Mouse (Mus musculus) forebrain, embryonic 11.5 days (tissue): Measurements from ENCODE around the gene Gm17304. TPM values are rescaled to one million over a fixed set of nuclear protein-coding genes. Genes with fewer than 3 reads are reported as not detected.

Experiments used
- ATAC-seq: fragments of 200-750 bp; cut with Nextera tagmentation; replicated peaks from 2 replicates; pipeline ENCODE4 v1.8.0; 2017; ENCODE audit warnings: moderate TSS enrichment; ENCODE audit not compliant: low FRiP score
- DNase-seq: peaks from one replicate; pipeline ENCODE4 v3.0.0-alpha.2; 2017; ENCODE audit warnings: low spot score
- H3K27ac ChIP-seq: fragments of 300-500 bp; sonication (generic); 2 replicates; pipeline ENCODE4 v1.5.1; 2014; ENCODE audit warnings: low read depth, low read length
- H3K27me3 ChIP-seq: fragments of 300-500 bp; sonication (generic); 2 replicates; pipeline ENCODE4 v1.6.1; 2014; ENCODE audit warnings: mild to moderate bottlenecking, low read length, mixed read lengths; ENCODE audit not compliant: control insufficient read depth, insufficient read depth
- H3K36me3 ChIP-seq: fragments of 300-500 bp; sonication (generic); 2 replicates; pipeline ENCODE4 v1.6.1; 2014; ENCODE audit warnings: mild to moderate bottlenecking, low read length, moderate library complexity, mixed read lengths; ENCODE audit not compliant: control insufficient read depth, insufficient read depth
- H3K4me1 ChIP-seq: fragments of 300-500 bp; sonication (generic); replicated peaks from 2 replicates; pipeline ENCODE4 v1.6.1; 2014; ENCODE audit warnings: low read length, mixed read lengths; ENCODE audit not compliant: control insufficient read depth, insufficient read depth
- H3K4me2 ChIP-seq: fragments of 300-500 bp; sonication (generic); 2 replicates; pipeline ENCODE4 v1.6.1; 2014; ENCODE audit warnings: low read depth, mild to moderate bottlenecking, low read length, moderate library complexity, mixed read lengths; ENCODE audit not compliant: severe bottlenecking
- H3K4me3 ChIP-seq: fragments of 300-500 bp; sonication (generic); 2 replicates; pipeline ENCODE4 v1.5.1; 2014; ENCODE audit warnings: low read depth, low read length
- H3K9ac ChIP-seq: fragments of 300-500 bp; sonication (generic); 2 replicates; pipeline ENCODE4 v1.6.1; 2014; ENCODE audit warnings: low read length
- H3K9me3 ChIP-seq: fragments of 300-500 bp; sonication (generic); 2 replicates; pipeline ENCODE4 v1.6.1; 2016; ENCODE audit warnings: low read length, mixed read lengths; ENCODE audit not compliant: control insufficient read depth
- WGBS: fragments of 180-500 bp; shearing (Covaris S2); extraction: QIAGEN DNeasy Blood & Tissue Kit; methylation state at CpG from one replicate; pipeline ENCODE4 v1.1.7; 2014; 5-methylcytosine and 5-hydroxymethylcytosine counted together
- polyA plus RNA-seq: library from polyadenylated mRNA; unstranded; fragments of >200 nt; fragmentation: Nextera tagmentation; extraction: Ambion mirVana; gene quantifications from 2 replicates; pipeline ENCODE4 v1.2.1, GENCODE M21; 2014

Gm17304 gene
- not detected in 2 replicates for polyA plus RNA-seq

DNA sequence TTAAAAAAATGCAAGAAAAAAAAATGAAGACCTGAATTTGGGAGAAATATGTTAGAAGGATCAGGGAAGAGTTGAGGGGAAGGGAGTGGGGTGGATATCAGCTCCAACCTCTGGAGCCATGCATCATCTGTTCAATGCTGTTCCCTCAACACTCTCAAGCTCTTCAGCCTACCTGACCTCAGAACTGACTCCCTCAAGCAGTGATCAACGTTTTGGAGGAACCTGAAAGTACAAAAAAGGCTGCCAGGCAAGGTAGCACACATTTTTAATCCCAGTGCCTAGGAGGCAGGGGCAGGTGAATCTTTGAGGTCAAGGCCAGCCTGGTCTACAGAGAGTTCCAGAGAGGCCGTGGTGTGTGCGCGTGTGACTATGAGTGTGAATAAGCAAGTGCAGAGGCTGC is at the start of gene Gm17304:
Gene Gm17304, plus strand, starts transcription at position 301 of the 400 bp plus-strand sequence.
- no peak for ATAC-seq

DNA sequence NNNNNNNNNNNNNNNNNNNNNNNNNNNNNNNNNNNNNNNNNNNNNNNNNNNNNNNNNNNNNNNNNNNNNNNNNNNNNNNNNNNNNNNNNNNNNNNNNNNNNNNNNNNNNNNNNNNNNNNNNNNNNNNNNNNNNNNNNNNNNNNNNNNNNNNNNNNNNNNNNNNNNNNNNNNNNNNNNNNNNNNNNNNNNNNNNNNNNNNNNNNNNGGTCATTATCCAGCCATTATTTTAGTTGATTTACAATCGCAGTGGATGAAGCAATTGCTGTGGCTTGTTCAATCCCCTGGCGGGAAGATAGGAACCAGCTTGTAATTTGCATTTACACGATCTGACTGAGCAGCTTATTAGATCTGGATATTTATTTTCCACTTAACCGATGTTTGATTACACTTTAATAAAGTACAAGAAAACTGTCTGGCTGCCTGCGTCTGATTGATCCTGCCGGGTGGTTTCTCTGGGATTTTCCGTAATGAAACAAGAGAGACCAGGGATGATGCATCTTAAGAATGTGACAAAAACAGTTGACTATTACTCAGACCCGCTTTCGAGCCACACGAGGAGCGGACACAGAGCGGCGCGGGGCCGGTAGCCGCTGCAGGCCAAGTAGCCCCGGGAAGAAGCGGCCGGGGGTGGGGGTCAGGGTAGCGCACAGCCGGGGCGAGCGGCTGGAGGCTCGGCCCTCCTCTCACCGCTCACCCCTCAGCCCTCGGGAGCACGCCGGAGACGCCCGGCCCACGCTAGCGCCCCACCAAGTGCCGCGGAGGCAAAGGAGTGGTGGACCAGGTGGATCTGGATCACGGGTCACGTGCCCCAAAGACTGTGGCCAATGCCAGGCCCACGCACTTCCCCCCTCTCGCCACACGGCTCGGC is 48.0 kb upstream of the Gm17304 start:
- Histone ChIP-seq H3K4me2 (peak overlapping the region; percentile 57), H3K9ac (peak overlapping the region; percentile 29), H3K27me3 (peaks cover 82% of the 10 kb centered on the region), H3K4me1 (peaks cover 24% of the 10 kb centered on the region), H3K9me3 (no peaks in the 10 kb centered on the region), H3K4me3 (peak overlapping the region; percentile 21), H3K27ac (no peak overlapping the region), H3K36me3 (no peaks in the 10 kb centered on the region)
- ATAC-seq (peak; percentile 25; the same call in 1 of the 2 replicates), DNase-seq (peak; percentile 58)
- 4% methylated on average over 40 of the region's 40 CpGs for WGBS

More for the DNA sequence above, at the start of gene Gm17304:
- Histone ChIP-seq H3K4me2 (no peak within 1 kb of the TSS), H3K4me1 (no peaks in the 10 kb centered on the region), H3K36me3 (peaks cover 2% of the 10 kb centered on the region; the same call in 1 of the 2 replicates), H3K9ac (no peak within 1 kb of the TSS), H3K4me3 (no peak within 1 kb of the TSS), H3K27ac (no peak within 1 kb of the TSS), H3K9me3 (no peaks in the 10 kb centered on the region), H3K27me3 (no peaks in the 10 kb centered on the region)
- DNase-seq: no peak
- WGBS: 89% methylated on average over 4 of the region's 4 CpGs

DNA sequence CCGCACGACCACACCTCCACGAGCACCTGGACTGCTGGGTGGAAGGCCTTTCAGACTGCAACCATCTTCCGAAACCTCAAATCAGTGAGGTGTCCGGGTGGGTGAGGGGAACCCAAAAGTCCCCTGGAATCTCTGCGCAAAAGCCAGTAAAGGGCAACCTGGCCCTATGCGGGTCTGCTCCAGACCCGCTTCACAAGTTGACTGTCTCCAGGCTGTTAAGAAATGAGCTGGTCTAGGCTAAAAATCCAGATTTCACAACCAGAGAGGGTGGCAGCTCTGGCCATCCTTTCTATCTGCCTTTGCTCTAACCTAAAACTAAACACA is 47.4 kb upstream of the Gm17304 start:
- ATAC-seq (no peak), DNase-seq (no peak)
- Histone ChIP-seq H3K27ac (no peak overlapping the region), H3K4me3 (peak overlapping the region; percentile 21; the same call in 1 of the 2 replicates), H3K9ac (no peak overlapping the region; the same call in 1 of the 2 replicates), H3K4me2 (peak overlapping the region; percentile 57), H3K36me3 (no peaks in the 10 kb centered on the region), H3K9me3 (no peaks in the 10 kb centered on the region), H3K4me1 (peaks cover 27% of the 10 kb centered on the region), H3K27me3 (peaks cover 87% of the 10 kb centered on the region)
- 11% methylated on average over 8 of the region's 8 CpGs for WGBS

DNA sequence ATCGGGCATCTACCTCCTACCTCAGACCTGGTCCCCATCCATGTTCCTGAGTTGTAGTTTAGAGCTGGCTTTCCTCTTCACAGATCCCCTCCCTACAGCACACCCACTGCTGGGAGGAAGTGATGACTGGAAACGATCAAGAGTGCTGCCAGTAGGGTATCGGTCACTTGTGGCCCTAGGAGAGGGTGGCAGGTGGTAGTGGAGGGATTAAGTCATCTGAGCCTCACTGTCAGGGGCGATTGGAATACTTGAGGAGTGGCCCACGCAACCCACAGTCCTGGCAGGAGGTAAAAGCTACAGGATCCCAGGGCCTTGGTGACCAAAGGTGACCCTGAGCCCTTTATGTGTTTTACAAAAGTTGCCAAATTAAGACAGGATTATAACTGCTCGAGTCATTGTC is 42.9 kb upstream of the Gm17304 start:
- H3K27ac ChIP-seq: no peak overlapping the region
- no peak overlapping the region for H3K9ac ChIP-seq
- no peaks in the 10 kb centered on the region for H3K36me3 ChIP-seq
- DNase-seq: no peak
- no peak overlapping the region for H3K4me3 ChIP-seq
- H3K4me2 ChIP-seq: no peak overlapping the region
- peaks cover 11% of the 10 kb centered on the region; the same call in 1 of the 2 replicates for H3K4me1 ChIP-seq
- WGBS: 8% methylated on average over 6 of the region's 6 CpGs
- H3K9me3 ChIP-seq: no peaks in the 10 kb centered on the region
- peak; percentile 53; the same call in 1 of the 2 replicates for ATAC-seq
- H3K27me3 ChIP-seq: peaks cover 90% of the 10 kb centered on the region

DNA sequence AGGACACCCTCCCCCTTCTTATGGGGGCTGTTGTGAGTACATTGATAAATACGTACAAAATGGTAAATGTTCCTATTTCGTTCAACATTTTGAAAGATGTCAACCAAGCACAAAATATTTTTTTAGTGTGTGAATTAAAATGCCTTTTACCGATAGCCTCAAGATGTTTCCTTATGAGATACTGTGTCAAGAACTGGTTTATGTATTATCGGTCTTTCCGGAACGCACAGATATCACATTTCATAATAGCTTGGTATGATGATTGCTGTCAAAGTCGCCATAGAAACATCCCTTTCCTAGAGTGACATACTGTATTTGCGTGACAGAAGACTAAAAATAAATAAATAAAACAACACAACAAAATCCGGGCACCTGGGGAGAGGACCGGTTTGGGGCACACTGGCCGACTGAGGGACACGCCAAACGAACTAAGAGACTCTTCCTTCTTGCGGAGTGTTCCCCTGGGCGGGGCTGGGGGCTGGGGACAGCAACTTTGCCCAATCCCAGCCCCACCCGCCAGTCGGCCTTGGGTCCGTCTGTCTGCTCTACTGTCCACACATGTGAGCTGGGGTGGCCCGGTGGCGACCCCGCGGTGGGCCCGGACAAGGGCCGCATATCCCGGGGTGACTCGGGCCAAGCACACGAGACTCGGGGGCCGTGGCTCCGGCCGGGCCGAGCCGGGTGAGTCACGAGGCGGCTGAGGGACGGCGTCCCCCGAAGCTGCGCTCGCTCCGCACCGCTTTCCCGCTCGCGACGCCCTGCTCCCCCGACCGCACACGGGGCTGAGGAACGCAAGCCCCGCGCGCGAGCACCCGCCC is 34.9 kb upstream of the Gm17304 start:
- peaks cover 9% of the 10 kb centered on the region; the same call in 1 of the 2 replicates for H3K4me1 ChIP-seq
- no peaks in the 10 kb centered on the region for H3K36me3 ChIP-seq
- peak; percentile 58 for ATAC-seq
- peak overlapping the region; percentile 99 for H3K4me2 ChIP-seq
- 6% methylated on average over 50 of the region's 55 CpGs for WGBS
- peak overlapping the region; percentile 62 for H3K9ac ChIP-seq
- peak; percentile 72 for DNase-seq
- H3K4me3 ChIP-seq: peak overlapping the region; percentile 54
- peak overlapping the region; percentile 31; the same call in 1 of the 2 replicates for H3K27ac ChIP-seq
- no peaks in the 10 kb centered on the region for H3K9me3 ChIP-seq
- H3K27me3 ChIP-seq: peaks cover 52% of the 10 kb centered on the region

DNA sequence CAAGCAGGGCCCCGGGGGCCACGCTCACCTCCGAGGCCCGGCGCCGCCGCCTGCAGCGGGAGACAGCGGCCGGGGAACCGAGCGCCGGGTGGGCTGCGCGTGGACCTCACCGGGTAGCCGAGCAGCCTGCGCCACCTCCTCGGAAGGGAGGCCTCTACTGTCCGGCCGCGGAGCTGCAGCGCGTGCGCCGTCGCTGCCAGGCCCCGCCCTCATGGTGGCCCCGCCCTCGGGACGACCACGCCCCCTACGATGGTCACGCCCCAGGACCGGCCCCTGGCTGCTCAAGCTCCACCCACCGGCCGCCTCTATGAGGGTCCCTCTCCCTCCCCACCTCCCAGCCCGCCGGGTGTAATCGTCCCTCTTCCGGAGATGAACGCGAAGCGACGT is 34.3 kb upstream of the Gm17304 start:
- Histone ChIP-seq H3K36me3 (no peaks in the 10 kb centered on the region), H3K9ac (peak overlapping the region; percentile 62), H3K27me3 (peaks cover 52% of the 10 kb centered on the region), H3K4me1 (peaks cover 9% of the 10 kb centered on the region; the same call in 1 of the 2 replicates), H3K9me3 (no peaks in the 10 kb centered on the region), H3K27ac (peak overlapping the region; percentile 31; the same call in 1 of the 2 replicates), H3K4me3 (peak overlapping the region; percentile 54), H3K4me2 (peak overlapping the region; percentile 99)
- ATAC-seq: peak; percentile 85
- DNase-seq: peak; percentile 96
- WGBS: 0% methylated on average over 44 of the region's 45 CpGs

DNA sequence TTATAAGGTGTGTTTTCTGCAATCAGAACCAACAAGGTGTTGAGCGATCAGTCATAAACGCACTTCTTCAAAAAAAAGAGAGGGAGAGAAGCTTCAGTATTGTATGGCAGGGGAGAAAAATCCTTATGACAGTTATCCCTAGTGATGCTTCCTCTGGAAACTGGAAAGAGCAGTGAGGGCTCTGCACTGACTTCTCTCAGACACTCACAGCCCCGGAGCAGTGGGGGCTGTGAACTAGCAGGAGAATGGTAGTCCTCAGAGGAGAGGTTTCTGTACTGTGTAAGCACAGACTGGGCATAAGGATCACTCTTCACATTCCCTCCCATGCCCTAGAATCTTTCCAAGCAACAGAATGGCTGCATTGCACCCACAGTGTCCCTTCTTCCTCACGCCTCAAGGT is 33.8 kb upstream of the Gm17304 start:
- Histone ChIP-seq H3K27ac (no peak overlapping the region), H3K27me3 (peaks cover 51% of the 10 kb centered on the region), H3K36me3 (no peaks in the 10 kb centered on the region), H3K4me2 (no peak overlapping the region; the same call in 1 of the 2 replicates), H3K9me3 (no peaks in the 10 kb centered on the region), H3K4me3 (no peak overlapping the region), H3K9ac (no peak overlapping the region), H3K4me1 (peaks cover 9% of the 10 kb centered on the region; the same call in 1 of the 2 replicates)
- no peak for DNase-seq
- ATAC-seq: no peak
- 19% methylated on average over 4 of the region's 4 CpGs for WGBS

DNA sequence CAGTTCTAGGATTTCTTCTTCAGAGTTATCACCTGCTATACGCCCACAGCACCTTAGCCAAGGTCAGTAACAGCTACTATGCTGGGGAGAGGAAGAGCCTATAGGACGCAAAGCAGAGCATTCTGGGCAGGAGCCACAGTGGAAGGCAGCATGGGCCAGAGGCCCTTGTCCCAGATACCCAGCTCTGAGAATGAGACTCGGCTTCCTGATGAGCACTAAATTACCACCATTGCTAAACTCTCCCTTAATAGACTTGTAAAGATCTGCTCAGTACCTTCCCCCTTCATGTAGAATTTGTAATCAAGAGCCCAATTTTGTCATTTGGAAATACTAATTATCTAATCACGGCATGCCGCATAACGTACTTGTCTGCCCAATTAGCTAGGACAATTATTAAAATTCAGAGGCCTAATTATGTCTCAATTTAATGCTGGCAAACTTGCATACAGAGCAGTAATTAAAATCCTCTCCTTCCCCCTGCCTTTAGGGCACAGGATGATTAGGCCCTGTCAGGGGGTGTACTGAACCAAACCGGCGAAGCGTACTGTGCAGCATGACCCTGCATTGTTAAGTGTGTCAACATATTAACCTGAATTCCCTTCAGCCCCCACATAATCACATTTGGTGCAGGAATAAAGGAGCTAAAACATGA is 31.5 kb upstream of the Gm17304 start:
- no peaks in the 10 kb centered on the region for H3K9me3 ChIP-seq
- peaks cover 47% of the 10 kb centered on the region for H3K27me3 ChIP-seq
- ATAC-seq (peak; percentile 88), DNase-seq (peak; percentile 74)
- 25% methylated on average over 9 of the region's 9 CpGs for WGBS
- H3K9ac ChIP-seq: no peak overlapping the region
- peaks cover 9% of the 10 kb centered on the region; the same call in 1 of the 2 replicates for H3K4me1 ChIP-seq
- H3K36me3 ChIP-seq: no peaks in the 10 kb centered on the region
- no peak overlapping the region for H3K4me2 ChIP-seq
- no peak overlapping the region for H3K27ac ChIP-seq
- no peak overlapping the region for H3K4me3 ChIP-seq
